Mouse (Mus musculus) midbrain, embryonic 14.5 days (tissue): ENCODE results near the gene Mkrn2. TPM values are rescaled to one million over a fixed set of nuclear protein-coding genes. Genes with fewer than 3 reads are reported as not detected.

Experiments used
- ATAC-seq: fragments of 200-750 bp; cut with Nextera tagmentation; 2 replicates; pipeline ENCODE4 v1.8.0; 2017; ENCODE audit warnings: moderate number of reproducible peaks, moderate library complexity; ENCODE audit not compliant: low FRiP score, low TSS enrichment
- DNase-seq: peaks from one replicate; pipeline ENCODE4 v3.0.0-alpha.2; 2015
- H3K27ac ChIP-seq: fragments of 300-500 bp; sonication (generic); replicated peaks from 2 replicates; pipeline ENCODE4 v1.5.1; 2014; ENCODE audit warnings: mild to moderate bottlenecking, low read depth, low read length, moderate library complexity
- H3K27me3 ChIP-seq: fragments of 300-500 bp; sonication (generic); 2 replicates; pipeline ENCODE4 v1.6.1; 2014; ENCODE audit warnings: low read length, control low read depth, mixed read lengths; ENCODE audit not compliant: control insufficient read depth, insufficient read depth
- H3K36me3 ChIP-seq: fragments of 300-500 bp; sonication (generic); 2 replicates; pipeline ENCODE4 v1.6.1; 2014; ENCODE audit warnings: low read length, control low read depth; ENCODE audit not compliant: control insufficient read depth, insufficient read depth
- H3K4me1 ChIP-seq: fragments of 300-500 bp; sonication (generic); 2 replicates; pipeline ENCODE4 v1.6.1; 2014; ENCODE audit warnings: mild to moderate bottlenecking, antibody characterized with exemption, low read length, control low read depth; ENCODE audit not compliant: control insufficient read depth, insufficient read depth
- H3K4me2 ChIP-seq: fragments of 300-500 bp; sonication (generic); 2 replicates; pipeline ENCODE4 v1.6.1; 2014; ENCODE audit warnings: mild to moderate bottlenecking, low read length, moderate library complexity
- H3K4me3 ChIP-seq: fragments of 300-500 bp; sonication (generic); replicated peaks from 2 replicates; pipeline ENCODE4 v1.5.1; 2014; ENCODE audit warnings: low read depth, low read length
- H3K9ac ChIP-seq: fragments of 300-500 bp; sonication (generic); replicated peaks from 2 replicates; pipeline ENCODE4 v1.6.1; 2014; ENCODE audit warnings: mild to moderate bottlenecking, low read length, moderate library complexity
- H3K9me3 ChIP-seq: fragments of 300-500 bp; sonication (generic); 2 replicates; pipeline ENCODE4 v1.6.1; 2016; ENCODE audit warnings: low read length, control low read depth, mixed read lengths; ENCODE audit not compliant: control insufficient read depth
- WGBS: fragments of 180-500 bp; shearing (Covaris S2); extraction: QIAGEN DNeasy Blood & Tissue Kit; methylation state at CpG from one replicate; pipeline ENCODE4 v1.1.7; 2014; 5-methylcytosine and 5-hydroxymethylcytosine counted together
- polyA plus RNA-seq: library from polyadenylated mRNA; unstranded; fragments of >200 nt; fragmentation: Nextera tagmentation; extraction: Ambion mirVana; gene quantifications from 2 replicates; pipeline ENCODE4 v1.2.1, GENCODE M21; 2014

Gene Mkrn2
- polyA plus RNA-seq, 1 experiment from 2014 or later, result 34.9 TPM

GRCm38 (mm10) chr6:115594463-115594862 lies 7.2 kb upstream of the Mkrn2 start:
- no peak overlapping the region for H3K27ac ChIP-seq
- no peak overlapping the region for H3K4me3 ChIP-seq
- H3K9ac ChIP-seq, result no peak overlapping the region
- ATAC-seq (no peak), DNase-seq (no peak)
- WGBS, result 83% methylated on average over 3 of the region's 3 CpGs
- no peaks in the 10 kb centered on the region for H3K9me3 ChIP-seq
- no peaks in the 10 kb centered on the region for H3K27me3 ChIP-seq
- no peaks in the 10 kb centered on the region for H3K4me1 ChIP-seq
- no peak overlapping the region for H3K4me2 ChIP-seq
- H3K36me3 ChIP-seq, result no peaks in the 10 kb centered on the region

GRCm38 (mm10) chr6:115595667-115596066 lies 6.0 kb upstream of the Mkrn2 start:
- 62% methylated on average over 3 of the region's 3 CpGs for WGBS
- no peaks in the 10 kb centered on the region for H3K27me3 ChIP-seq
- H3K4me3 ChIP-seq, result no peak overlapping the region
- ATAC-seq (no peak), DNase-seq (no peak)
- no peaks in the 10 kb centered on the region for H3K9me3 ChIP-seq
- H3K36me3 ChIP-seq, result no peaks in the 10 kb centered on the region
- H3K9ac ChIP-seq, result no peak overlapping the region
- no peak overlapping the region for H3K27ac ChIP-seq
- H3K4me2 ChIP-seq, result no peak overlapping the region
- H3K4me1 ChIP-seq, result no peaks in the 10 kb centered on the region

GRCm38 (mm10) chr6:115601322-115601714 lies 384 bp upstream of the Mkrn2 start:
- 66% methylated on average over 4 of the region's 4 CpGs for WGBS
- no peak overlapping the region for H3K9ac ChIP-seq
- H3K4me1 ChIP-seq, result peaks cover 11% of the 10 kb centered on the region
- peak; percentile 18 for DNase-seq
- peak overlapping the region; percentile 77 for H3K4me2 ChIP-seq
- no peaks in the 10 kb centered on the region for H3K27me3 ChIP-seq
- peak overlapping the region; percentile 81; the same call in 1 of the 2 replicates for H3K4me3 ChIP-seq
- peak; percentile 50 for ATAC-seq
- no peaks in the 10 kb centered on the region for H3K36me3 ChIP-seq
- no peaks in the 10 kb centered on the region for H3K9me3 ChIP-seq
- 0 out of 2 replicates have a peak overlapping the region, but pooled peaks have one; percentile 45 for H3K27ac ChIP-seq

- Histone ChIP-seq H3K4me2 (no peak overlapping the region), H3K9ac (no peak overlapping the region), H3K4me3 (no peak overlapping the region), H3K9me3 (no peaks in the 10 kb centered on the region), H3K27me3 (no peaks in the 10 kb centered on the region), H3K4me1 (peaks cover 11% of the 10 kb centered on the region), H3K27ac (no peak overlapping the region), H3K36me3 (peaks cover 16% of the 10 kb centered on the region)
- DNase-seq, result no peak
- ATAC-seq, result no peak
- 85% methylated on average over 1 of the region's 1 CpGs for WGBS
Observed at GRCm38 (mm10) chr6:115606461-115606860, 4.8 kb downstream of the Mkrn2 start.

GRCm38 (mm10) chr6:115607429-115607828 lies 5.7 kb downstream of the Mkrn2 start:
- Histone ChIP-seq H3K27me3 (no peaks in the 10 kb centered on the region), H3K4me2 (no peak overlapping the region), H3K4me3 (no peak overlapping the region), H3K36me3 (peaks cover 26% of the 10 kb centered on the region), H3K9me3 (no peaks in the 10 kb centered on the region), H3K27ac (no peak overlapping the region), H3K4me1 (peaks cover 9% of the 10 kb centered on the region), H3K9ac (no peak overlapping the region)
- 59% methylated on average over 4 of the region's 4 CpGs for WGBS
- DNase-seq (no peak), ATAC-seq (no peak)

- Histone ChIP-seq H3K9me3 (no peaks in the 10 kb centered on the region), H3K4me2 (no peak overlapping the region), H3K4me1 (no peaks in the 10 kb centered on the region), H3K9ac (no peak overlapping the region), H3K27ac (no peak overlapping the region), H3K36me3 (peaks cover 43% of the 10 kb centered on the region), H3K4me3 (no peak overlapping the region), H3K27me3 (no peaks in the 10 kb centered on the region)
- WGBS, result 71% methylated on average over 3 of the region's 3 CpGs
- DNase-seq, result peak; percentile 44
- ATAC-seq, result no peak
Observed at GRCm38 (mm10) chr6:115609121-115609520, 7.4 kb downstream of the Mkrn2 start.

- no peak overlapping the region for H3K4me2 ChIP-seq
- WGBS, result 94% methylated on average over 5 of the region's 5 CpGs
- H3K27ac ChIP-seq, result no peak overlapping the region
- no peak overlapping the region for H3K9ac ChIP-seq
- DNase-seq, result no peak
- no peak for ATAC-seq
- no peak overlapping the region for H3K4me3 ChIP-seq
- no peaks in the 10 kb centered on the region for H3K4me1 ChIP-seq
- H3K36me3 ChIP-seq, result peaks cover 54% of the 10 kb centered on the region
- no peaks in the 10 kb centered on the region for H3K27me3 ChIP-seq
- no peaks in the 10 kb centered on the region for H3K9me3 ChIP-seq
Observed at GRCm38 (mm10) chr6:115610301-115610700, 8.6 kb downstream of the Mkrn2 start.

GRCm38 (mm10) chr6:115613793-115614192 lies 12.1 kb downstream of the Mkrn2 start:
- Histone ChIP-seq H3K9ac (no peak overlapping the region), H3K4me2 (no peak overlapping the region), H3K4me1 (no peaks in the 10 kb centered on the region), H3K36me3 (peaks cover 88% of the 10 kb centered on the region), H3K27me3 (no peaks in the 10 kb centered on the region), H3K9me3 (no peaks in the 10 kb centered on the region), H3K4me3 (no peak overlapping the region), H3K27ac (no peak overlapping the region)
- no peak for ATAC-seq
- no peak for DNase-seq

- DNase-seq (no peak), ATAC-seq (no peak)
- H3K36me3 ChIP-seq, result peaks cover 98% of the 10 kb centered on the region
- no peaks in the 10 kb centered on the region for H3K4me1 ChIP-seq
- H3K4me3 ChIP-seq, result no peak overlapping the region
- H3K27ac ChIP-seq, result no peak overlapping the region
- no peak overlapping the region for H3K4me2 ChIP-seq
- no peaks in the 10 kb centered on the region for H3K9me3 ChIP-seq
- H3K27me3 ChIP-seq, result no peaks in the 10 kb centered on the region
- 90% methylated on average over 3 of the region's 3 CpGs for WGBS
- H3K9ac ChIP-seq, result no peak overlapping the region
Observed at GRCm38 (mm10) chr6:115615983-115616382, 14.3 kb downstream of the Mkrn2 start.
